Mouse (Mus musculus) cerebellum, postnatal 36 days (tissue): ENCODE data around the gene Tm6sf2.
"Not testable (repeated sequence)": the region's sequence is repeated elsewhere in the genome, so short reads cannot be mapped to it uniquely, and the experiment has no call there.

ENCODE experiments used
- DNase-seq, 2 experiments: peaks; one replicate each; pipeline ENCODE4 v3.0.0; 2021 to 2022; ENCODE audit warnings: mixed read lengths in 2 of 2

Gene Tm6sf2

GRCm38 (mm10) chr8:70072441-70073069 lies at the start of gene Tm6sf2:
Tm6sf2 (plus strand) TSS chr8:70072924.
- no peak for DNase-seq

GRCm38 (mm10) chr8:70023596-70023995 lies 49.1 kb upstream of the Tm6sf2 start:
- no peak for DNase-seq

- DNase-seq: no peak
These were observed 46.6 kb upstream of the Tm6sf2 start for GRCm38 (mm10) chr8:70026151-70026550.

GRCm38 (mm10) chr8:70030255-70030654 lies 42.5 kb upstream of the Tm6sf2 start:
- DNase-seq: no peak

GRCm38 (mm10) chr8:70037994-70038393 lies 34.7 kb upstream of the Tm6sf2 start:
- no peak for DNase-seq

- peak in 1 of 2 experiments; percentile 49 for DNase-seq
These were observed 30.7 kb upstream of the Tm6sf2 start for GRCm38 (mm10) chr8:70041885-70042546.

- peak; percentile 96 for DNase-seq
These were observed 29.9 kb upstream of the Tm6sf2 start, which contains the start of the genes Mau2 and Sugp1 for GRCm38 (mm10) chr8:70042583-70043455. Mau2 (minus strand) TSS chr8:70042734. Sugp1 (plus strand) TSS chr8:70042813.

- DNase-seq: no peak
These were observed 28.7 kb upstream of the Tm6sf2 start for GRCm38 (mm10) chr8:70043996-70044395.

- no peak for DNase-seq
These were observed 23.1 kb upstream of the Tm6sf2 start for GRCm38 (mm10) chr8:70049662-70050061.

- not testable (repeated sequence) for DNase-seq
These were observed 22.3 kb upstream of the Tm6sf2 start for GRCm38 (mm10) chr8:70050434-70050833.

- no peak for DNase-seq
These were observed 15.0 kb upstream of the Tm6sf2 start for GRCm38 (mm10) chr8:70057721-70058120.

- DNase-seq: no peak
These were observed 786 bp upstream of the Tm6sf2 start for GRCm38 (mm10) chr8:70071836-70072440.

GRCm38 (mm10) chr8:70073120-70073519 lies 396 bp downstream of the Tm6sf2 start:
- DNase-seq: no peak

- DNase-seq: no peak
These were observed 958 bp downstream of the Tm6sf2 start for GRCm38 (mm10) chr8:70073682-70074081.

- peak; percentile 22 to 39 for DNase-seq
These were observed 9.3 kb downstream of the Tm6sf2 start for GRCm38 (mm10) chr8:70081976-70082375.

GRCm38 (mm10) chr8:70083285-70083684 lies 10.6 kb downstream of the Tm6sf2 start, which contains the start of gene Hapln4:
Hapln4 (plus strand) TSS chr8:70083457.
- peak; percentile 87 to 91 for DNase-seq

GRCm38 (mm10) chr8:70084191-70085065 lies 11.7 kb downstream of the Tm6sf2 start:
- peak; percentile 44 to 50 for DNase-seq

- DNase-seq: no peak
These were observed 13.4 kb downstream of the Tm6sf2 start for GRCm38 (mm10) chr8:70086151-70086550.

GRCm38 (mm10) chr8:70087237-70087636 lies 14.5 kb downstream of the Tm6sf2 start:
- DNase-seq: no peak

GRCm38 (mm10) chr8:70087836-70088650 lies 15.3 kb downstream of the Tm6sf2 start:
- DNase-seq: peak; percentile 52 to 65
